Mouse (Mus musculus) kidney, postnatal 10 days (tissue): Measurements from ENCODE around the gene Apopt1.

Source experiments
- DNase-seq: peaks from one replicate; pipeline ENCODE4 v3.0.0; 2021; ENCODE audit warnings: mixed read lengths

Gene Apopt1

DNA sequence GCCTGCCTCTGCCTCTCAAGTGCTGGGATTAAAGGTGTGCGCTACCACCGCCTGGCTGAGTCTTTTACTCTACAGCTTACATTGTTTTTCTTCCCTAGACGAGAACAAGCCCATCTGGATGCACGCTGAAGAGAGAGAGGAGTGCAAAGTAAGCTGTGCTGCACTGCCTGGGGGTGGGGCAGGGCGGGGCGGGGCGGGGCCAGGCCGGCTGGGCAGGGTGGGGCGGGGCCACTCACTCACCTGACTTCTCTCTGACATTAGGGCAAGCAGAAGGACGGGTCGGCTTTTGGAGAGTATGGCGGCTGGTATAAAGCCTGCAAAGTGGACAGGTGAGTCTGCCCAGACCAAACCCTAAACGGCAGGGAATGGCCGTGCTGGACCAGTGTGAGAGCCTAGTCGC lies 72.1 kb downstream of the Apopt1 start:
- no peak for DNase-seq

DNA sequence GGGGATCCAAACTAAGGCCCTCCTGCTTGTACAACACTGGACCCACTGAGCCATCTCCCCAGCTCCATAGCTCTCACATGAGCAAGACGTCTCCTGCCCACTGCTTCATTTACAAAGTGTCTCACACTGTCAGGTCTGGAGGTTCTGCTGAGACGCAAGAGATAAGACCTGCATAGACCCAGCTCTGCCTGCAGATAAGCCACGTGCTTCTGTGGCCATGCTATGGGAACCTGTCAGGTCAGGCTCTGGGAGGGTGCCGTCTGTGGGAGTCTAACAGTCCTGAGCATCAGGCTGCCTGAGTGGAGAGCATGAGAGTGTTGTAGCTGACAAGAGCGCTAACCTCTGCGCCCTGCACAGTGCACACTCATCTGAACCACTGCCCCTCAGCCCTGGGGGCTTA lies 74.0 kb downstream of the Apopt1 start:
- no peak for DNase-seq

DNA sequence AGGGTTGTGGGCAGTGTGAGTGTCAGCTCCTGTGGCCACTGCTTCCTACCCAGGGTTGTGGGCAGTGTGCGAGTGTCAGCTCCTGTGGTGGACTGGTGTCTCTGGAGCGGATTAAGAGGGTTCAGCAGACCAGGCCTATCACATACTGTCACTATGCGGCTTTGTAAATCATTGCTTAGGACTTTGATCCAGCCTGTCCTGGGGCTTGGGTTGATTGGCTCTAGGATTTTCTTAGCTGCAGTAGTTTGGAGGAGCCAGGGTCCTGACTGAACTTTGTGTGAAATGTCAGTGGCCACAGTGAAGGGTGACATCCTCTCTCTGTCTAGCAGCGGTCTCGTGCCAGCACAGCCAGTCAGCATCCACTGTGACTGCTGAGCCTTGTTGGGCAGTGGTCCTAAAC lies 77.0 kb downstream of the Apopt1 start:
- DNase-seq: peak; percentile 63

DNA sequence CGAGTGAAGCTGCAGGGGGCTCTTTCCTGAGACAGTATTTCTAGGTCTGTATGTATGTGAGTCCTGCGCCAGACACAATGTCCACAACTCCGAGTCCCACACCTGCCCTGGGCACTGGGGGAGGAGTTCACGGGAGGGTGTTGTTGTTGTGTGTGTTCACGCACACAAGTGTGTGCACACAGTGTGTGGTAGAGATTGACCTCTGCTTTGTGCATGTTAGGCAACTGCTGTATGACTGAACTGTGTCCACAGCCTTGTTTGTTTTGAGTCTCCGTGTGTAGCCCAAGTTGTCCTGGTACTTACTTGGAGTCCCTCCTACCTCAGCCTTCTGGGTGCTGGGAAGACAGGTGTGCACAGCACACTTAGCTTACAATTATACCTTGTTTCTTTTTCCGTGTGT lies 77.6 kb downstream of the Apopt1 start:
- no peak for DNase-seq

DNA sequence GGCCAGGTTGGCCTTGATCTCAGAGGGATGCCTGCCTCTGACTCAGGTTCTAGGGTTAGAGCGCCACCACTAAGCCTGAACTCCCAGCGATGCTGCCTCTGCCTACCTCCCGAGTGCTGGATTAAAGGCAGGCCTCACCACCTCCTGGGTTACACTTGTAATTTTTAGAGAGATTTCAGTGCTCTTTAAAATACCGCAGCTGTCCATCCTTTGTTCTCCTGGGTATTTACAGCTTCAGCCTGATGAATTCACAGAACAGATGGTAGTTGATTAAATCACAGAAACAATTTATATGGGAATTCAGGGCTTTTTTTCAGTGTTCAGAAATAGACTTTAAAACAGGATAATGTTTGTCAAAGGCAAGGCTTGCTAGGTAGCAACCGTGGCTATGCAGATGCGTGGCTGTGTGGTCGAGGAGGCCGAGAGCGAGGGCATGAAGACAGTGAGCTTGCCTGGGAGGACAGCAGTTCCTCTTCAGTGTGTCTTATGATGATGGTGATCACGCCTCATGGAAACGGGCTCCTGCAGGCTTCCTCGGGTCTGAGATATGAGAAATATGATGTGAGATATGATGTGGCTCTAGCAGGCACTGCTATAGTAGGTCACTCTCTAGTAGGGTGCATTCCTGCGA lies 78.5 kb downstream of the Apopt1 start:
- no peak for DNase-seq

- DNase-seq: peak; percentile 76
Measured at GRCm38 (mm10) chr12:111794102-111794501, 81.0 kb downstream of the Apopt1 start.

DNA sequence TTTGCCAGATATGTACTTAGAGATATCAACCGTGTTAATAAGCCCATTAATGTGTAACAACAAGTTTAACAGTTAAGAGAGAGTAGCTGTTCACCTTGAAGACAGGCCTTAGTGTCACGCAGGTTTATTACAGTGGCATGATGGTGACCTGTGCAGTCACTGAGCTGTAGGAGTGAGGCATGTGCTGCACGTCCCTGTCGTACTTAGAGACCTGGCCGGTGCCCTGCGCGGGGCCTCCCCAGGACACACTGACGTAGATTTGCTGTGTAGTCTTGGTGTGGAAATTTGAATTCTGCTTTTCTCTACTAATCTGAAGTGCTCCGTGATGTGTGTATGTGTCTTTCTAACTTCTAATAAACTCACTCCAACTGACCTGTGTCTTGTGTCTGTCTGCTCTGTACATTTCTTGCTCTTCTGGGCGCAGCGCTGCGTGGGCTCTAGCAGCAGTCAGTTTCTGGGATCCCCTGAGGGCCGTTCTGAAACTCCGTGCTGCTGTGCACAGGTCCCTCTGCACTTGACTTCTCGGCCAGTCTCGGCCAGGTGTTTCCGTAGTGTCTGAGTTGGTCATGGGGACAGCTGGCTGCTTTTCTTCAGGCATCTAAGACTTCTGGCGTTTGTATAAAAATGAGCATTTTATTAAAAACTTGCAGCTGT lies 81.6 kb downstream of the Apopt1 start:
- no peak for DNase-seq

GRCm38 (mm10) chr12:111795180-111795895 lies 82.3 kb downstream of the Apopt1 start:
- peak; percentile 56 for DNase-seq

GRCm38 (mm10) chr12:111797251-111797650 lies 84.2 kb downstream of the Apopt1 start:
- no peak for DNase-seq

- no peak for DNase-seq
Measured at GRCm38 (mm10) chr12:111798493-111798892, 85.4 kb downstream of the Apopt1 start.

GRCm38 (mm10) chr12:111800459-111801183 lies 87.6 kb downstream of the Apopt1 start:
- DNase-seq: no peak

- no peak for DNase-seq
Measured at GRCm38 (mm10) chr12:111803538-111803937, 90.5 kb downstream of the Apopt1 start.
